Mouse (Mus musculus) cerebellum, postnatal 10 days (tissue): ENCODE measurements around the gene Slc2a6.

Source experiments
- DNase-seq, 2 experiments: peaks; one replicate each; pipeline ENCODE4 v3.0.0; 2021; ENCODE audit warnings: mixed read lengths in 2 of 2

Gene Slc2a6

GRCm38 (mm10) chr2:27032361-27032760 lies 4.6 kb upstream of the Slc2a6 start:
- no peak for DNase-seq

- no peak for DNase-seq
Measured at GRCm38 (mm10) chr2:27028437-27029015, 728 bp upstream of the Slc2a6 start.

- peak; percentile 64 to 67 for DNase-seq
Measured at GRCm38 (mm10) chr2:27026857-27027617, 761 bp downstream of the Slc2a6 start.

GRCm38 (mm10) chr2:27026332-27026731 lies 1.5 kb downstream of the Slc2a6 start:
- DNase-seq = no peak

GRCm38 (mm10) chr2:27025545-27025944 lies 2.3 kb downstream of the Slc2a6 start:
- no peak for DNase-seq

GRCm38 (mm10) chr2:27024136-27024535 lies 3.7 kb downstream of the Slc2a6 start:
- no peak for DNase-seq

- DNase-seq = peak in 1 of 2 experiments; percentile 18
Measured at GRCm38 (mm10) chr2:27022612-27023011, 5.2 kb downstream of the Slc2a6 start.

- DNase-seq = peak in 1 of 2 experiments; percentile 52
Measured at GRCm38 (mm10) chr2:27021103-27021502, 6.7 kb downstream of the Slc2a6 start.

- DNase-seq = no peak
Measured at GRCm38 (mm10) chr2:27019530-27019929, 8.3 kb downstream of the Slc2a6 start.

GRCm38 (mm10) chr2:27017802-27018201 lies 10.0 kb downstream of the Slc2a6 start:
- peak; percentile 87 to 90 for DNase-seq

GRCm38 (mm10) chr2:27009714-27010244 lies 18.0 kb downstream of the Slc2a6 start, which contains the start of gene Cacfd1:
Gene Cacfd1 (plus strand): TSS chr2:27009926.
- DNase-seq = peak; percentile 92 to 93

- DNase-seq = no peak
Measured at GRCm38 (mm10) chr2:27007701-27008100, 20.1 kb downstream of the Slc2a6 start.

GRCm38 (mm10) chr2:27006255-27006654 lies 21.5 kb downstream of the Slc2a6 start:
- no peak for DNase-seq

GRCm38 (mm10) chr2:26997993-26998392 lies 29.8 kb downstream of the Slc2a6 start:
- DNase-seq = no peak

GRCm38 (mm10) chr2:26997498-26997897 lies 30.3 kb downstream of the Slc2a6 start:
- DNase-seq = no peak

- DNase-seq = no peak
Measured at GRCm38 (mm10) chr2:26993936-26994335, 33.9 kb downstream of the Slc2a6 start.

- no peak for DNase-seq
Measured at GRCm38 (mm10) chr2:26984640-26985039, 43.2 kb downstream of the Slc2a6 start.

- no peak for DNase-seq
Measured at GRCm38 (mm10) chr2:26984179-26984578, 43.6 kb downstream of the Slc2a6 start.

GRCm38 (mm10) chr2:26980361-26980760 lies 47.4 kb downstream of the Slc2a6 start:
- DNase-seq = no peak

GRCm38 (mm10) chr2:26973960-26974359 lies 53.8 kb downstream of the Slc2a6 start:
- no peak for DNase-seq

- no peak for DNase-seq
Measured at GRCm38 (mm10) chr2:26973116-26973515, 54.7 kb downstream of the Slc2a6 start, which contains the start of gene Adamts13. Gene Adamts13 (plus strand): TSS chr2:26973416.
